Mouse (Mus musculus): Measurements from ENCODE around the gene Ttc7. TPM values are rescaled to one million over a fixed set of nuclear protein-coding genes. Genes with fewer than 3 reads are reported as not detected.
A peak's percentile ranks its signal among the peaks of the same experiment; 100 is the strongest.

Gene Ttc7
- total RNA-seq, 2 experiments from 2014 or later, result 15.2 to 16.0 TPM

DNA sequence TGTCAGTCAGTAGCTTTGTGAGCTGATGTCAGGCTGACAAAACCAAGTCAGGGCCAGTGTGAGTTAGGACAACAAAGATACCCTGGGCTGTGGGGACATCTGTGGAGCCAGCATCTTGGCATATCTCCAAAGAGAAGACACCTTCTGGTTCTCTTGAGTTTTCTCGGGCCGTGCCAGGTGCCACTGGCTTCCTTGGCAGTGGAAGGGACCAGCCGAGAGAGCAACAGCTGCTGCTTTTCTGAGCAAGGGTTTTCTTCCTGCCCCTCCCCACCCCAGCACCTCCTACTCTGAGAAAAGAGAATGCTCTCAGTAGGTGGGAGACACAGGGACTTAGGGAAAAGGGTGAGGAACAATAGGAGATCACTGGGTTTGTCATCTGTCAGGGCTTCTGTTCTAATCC lies 78.4 kb downstream of the Ttc7 start:
- DNase-seq (ENCODE audit: low spot score in 2 of 2), result no peak

DNA sequence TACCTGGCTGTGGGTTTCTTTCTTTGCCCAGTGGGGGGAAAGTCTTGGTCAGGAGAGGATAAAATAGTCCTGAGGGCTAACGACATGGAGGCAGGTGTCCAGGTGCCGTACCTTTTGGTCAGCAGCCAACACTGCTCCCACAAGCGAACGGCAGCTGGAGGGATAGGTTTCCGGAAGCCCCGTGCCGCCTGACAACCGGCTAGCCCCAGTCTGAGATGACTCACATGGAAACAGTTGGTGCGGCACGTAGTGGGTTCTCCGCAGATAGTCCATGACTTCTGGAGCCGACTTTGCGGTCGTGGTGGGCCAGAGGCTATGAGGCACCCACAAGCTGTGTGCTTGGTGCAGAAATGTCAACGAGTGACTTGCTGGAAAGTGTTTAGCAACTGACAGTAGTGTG lies 81.4 kb downstream of the Ttc7 start:
- DNase-seq (ENCODE audit: low spot score in 2 of 2), result no peak

DNA sequence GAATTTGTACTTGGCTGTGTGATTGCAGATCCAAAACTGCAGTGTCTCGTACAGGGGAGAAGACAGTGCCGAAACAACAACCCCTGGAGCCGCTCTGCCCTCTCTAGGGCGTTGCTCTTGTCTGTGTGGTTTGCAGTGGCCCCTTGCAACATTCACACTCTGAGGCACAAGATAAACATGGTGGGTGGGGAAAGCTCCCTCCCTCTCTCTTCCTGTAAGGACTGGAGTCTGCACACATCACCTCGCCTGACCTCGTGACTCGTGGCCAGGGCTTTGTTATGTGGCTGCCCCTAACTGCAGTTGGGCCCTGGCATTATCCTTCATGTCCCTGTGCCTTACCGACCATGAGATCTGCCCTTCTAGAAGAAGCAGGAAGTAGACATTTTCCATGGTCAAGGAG lies 82.6 kb downstream of the Ttc7 start:
- DNase-seq (ENCODE audit: low spot score in 2 of 2), result no peak

DNA sequence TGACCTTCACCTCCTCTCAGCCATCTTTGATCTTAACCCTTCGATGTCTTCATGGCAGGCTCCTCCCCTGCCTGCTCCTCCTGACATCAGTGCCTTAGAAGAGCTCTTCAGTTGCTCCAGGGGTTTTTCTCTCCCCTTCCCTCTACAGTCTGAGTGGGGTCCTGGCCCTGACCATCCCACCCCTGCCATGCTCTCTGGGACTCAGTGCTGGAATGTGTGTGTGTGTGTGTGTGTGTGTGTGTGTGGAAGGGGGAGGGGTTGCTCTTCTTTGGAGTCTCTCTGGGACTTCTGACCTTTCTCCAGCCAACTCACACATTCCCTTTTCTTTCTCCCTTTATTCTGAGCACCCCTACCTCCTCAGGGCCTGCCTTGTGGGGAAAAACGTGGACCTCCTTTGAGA lies 83.8 kb downstream of the Ttc7 start:
- no peak for DNase-seq (ENCODE audit: low spot score in 2 of 2)

DNA sequence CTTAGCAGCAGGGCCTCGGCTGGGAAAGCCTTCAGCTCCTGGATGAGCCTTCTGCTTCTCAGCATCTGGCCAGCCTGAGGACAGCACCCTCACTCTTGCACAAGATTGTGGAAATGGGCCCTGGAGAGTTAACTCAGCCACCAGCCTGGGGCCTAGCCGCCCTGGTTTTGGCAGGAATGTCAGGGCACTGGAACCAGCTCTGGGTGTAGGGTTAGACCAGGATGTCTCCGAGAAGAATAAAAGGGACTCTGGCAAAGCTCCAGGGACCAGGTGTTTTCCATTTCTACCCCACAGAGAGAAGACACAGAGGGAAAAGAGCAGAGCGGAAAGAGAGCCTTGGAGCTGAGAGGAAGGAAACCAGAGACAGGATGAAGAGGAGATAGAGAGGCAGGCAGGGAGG lies 84.5 kb downstream of the Ttc7 start:
- DNase-seq (ENCODE audit: low spot score in 2 of 2), result no peak

DNA sequence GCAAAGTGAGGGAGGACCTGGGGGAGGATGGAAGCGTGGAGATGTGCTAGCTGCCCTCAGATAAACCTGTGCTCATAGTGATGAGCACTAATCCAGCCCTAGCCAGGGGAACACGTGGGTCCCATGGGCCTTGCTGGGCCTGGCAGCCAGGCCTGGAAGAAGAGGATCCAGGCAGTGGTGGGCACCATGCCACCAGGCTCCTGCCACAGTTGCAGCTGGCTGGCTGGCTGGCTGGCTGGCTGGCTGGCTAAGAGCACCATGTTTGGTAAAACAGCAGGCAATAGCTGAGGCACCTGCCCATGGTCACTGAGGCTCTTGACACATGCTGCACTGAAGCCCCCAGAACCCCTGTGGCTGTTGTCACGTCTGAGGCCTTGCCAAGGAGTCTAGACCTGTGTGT lies 85.0 kb downstream of the Ttc7 start:
- DNase-seq (ENCODE audit: low spot score in 2 of 2), result peak in 1 of 2 experiments; percentile 44

DNA sequence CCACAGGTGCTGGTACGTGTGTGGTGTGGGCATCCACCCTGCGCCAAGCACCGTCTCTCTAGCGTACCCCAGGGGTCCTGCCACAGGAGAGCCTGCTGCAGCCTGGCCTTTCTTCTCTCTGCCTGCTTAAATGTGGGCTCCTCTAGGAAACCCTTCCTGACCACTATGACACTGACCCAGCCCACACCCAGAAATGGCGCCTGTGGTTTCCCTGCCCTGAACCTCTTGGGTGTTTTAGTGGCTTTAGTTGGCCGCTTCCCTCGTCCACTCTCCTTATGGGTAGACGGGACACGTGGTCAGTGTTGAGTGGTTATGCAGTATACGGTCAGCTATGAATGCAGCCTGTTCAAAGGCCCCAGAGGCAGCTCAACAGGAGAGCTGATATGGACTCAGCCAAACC lies 85.8 kb downstream of the Ttc7 start:
- no peak for DNase-seq (ENCODE audit: low spot score in 2 of 2)

DNA sequence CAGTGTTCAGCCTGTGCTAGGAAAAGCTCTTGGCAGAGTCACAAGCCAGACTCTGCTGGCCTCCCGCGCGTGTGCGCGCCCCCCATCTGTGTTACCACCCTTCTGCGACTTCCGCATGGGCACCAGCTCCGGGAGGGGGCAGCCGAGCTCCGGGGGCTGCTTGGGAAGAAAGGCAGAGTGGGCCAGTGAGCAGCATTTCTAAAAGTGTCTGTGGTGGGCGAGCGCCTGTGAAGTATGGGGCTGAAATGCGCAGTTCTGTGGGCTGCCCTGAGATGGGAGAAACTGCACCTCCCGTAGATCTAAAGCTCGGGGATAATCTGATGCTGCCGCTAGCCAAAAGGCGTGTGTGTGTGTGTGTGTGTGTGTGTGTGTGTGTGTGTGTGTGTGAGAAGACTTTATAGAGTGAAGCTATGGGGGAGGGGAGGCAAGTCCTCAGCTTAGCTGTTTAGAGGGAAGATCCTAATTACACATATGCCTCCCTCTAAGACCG lies 86.6 kb downstream of the Ttc7 start:
- DNase-seq (ENCODE audit: low spot score in 2 of 2), result no peak

DNA sequence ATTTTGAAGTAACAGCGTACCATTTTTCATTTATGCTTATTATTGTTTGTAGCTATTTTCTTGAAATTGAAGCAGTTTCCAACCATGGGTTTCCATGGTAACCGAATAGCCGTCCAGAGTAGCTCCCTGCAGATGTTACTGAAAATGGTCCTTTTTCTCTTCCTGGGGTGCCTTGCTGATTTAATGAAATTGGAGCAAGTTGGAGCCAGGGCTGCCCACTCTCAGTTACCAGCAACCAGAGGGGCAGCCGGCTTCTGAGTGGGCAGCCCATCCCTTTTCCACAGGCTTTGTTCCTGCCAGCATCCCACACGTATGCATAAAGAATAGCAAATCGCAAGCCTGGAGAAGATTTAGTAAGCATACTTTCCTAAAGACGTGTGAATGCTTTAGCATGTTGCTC lies 89.5 kb downstream of the Ttc7 start:
- DNase-seq (ENCODE audit: low spot score in 2 of 2), result no peak

DNA sequence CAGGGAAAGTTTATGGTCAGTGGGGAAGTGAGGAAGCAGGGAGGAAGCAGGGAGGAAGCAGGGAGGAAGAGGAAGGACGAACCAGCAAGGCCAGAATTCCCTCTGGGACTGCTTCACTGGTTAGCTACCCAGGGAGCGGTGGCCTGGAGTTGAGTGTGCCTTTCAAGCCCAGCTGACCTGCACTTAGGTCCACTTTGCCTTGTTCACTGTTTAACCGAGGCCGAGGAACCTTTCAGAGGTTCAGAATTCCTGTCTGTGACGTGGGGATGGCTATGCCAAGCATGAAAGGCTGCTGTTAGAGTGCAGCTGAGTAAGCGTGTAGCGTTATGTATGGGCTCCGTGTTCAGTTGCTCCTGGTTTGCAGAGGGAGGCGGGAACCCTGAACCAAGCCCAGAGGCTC lies 90.6 kb downstream of the Ttc7 start:
- no peak for DNase-seq (ENCODE audit: low spot score in 2 of 2)

DNA sequence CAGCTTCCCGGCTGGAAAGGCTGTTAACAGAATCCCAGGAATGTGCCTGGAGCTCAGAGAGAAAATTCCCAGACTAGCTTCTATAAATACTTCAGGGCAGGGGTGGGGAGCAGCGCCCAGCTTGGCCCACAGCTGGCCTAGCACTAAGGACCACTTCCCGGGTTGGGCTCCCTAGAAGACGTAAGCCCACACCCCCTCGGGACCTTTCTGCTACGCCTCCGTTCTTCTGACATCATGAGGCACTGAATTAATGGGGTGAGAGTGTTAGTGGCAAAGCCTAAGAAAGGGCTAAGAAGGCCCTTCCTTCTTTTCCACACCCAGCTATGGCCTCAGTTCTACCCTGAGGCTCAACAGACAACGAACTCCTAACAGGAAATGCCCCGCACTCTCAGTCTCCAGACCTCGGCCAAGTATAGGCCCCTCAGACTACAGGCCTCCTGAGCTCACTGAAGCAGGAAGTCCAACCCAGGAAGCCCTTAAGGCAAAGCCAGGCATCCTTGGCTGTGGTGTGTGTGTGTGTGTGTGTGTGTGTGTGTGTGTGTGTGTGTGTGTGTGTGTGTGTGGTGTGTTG lies 93.3 kb downstream of the Ttc7 start:
- no peak for DNase-seq (ENCODE audit: low spot score in 2 of 2)

DNA sequence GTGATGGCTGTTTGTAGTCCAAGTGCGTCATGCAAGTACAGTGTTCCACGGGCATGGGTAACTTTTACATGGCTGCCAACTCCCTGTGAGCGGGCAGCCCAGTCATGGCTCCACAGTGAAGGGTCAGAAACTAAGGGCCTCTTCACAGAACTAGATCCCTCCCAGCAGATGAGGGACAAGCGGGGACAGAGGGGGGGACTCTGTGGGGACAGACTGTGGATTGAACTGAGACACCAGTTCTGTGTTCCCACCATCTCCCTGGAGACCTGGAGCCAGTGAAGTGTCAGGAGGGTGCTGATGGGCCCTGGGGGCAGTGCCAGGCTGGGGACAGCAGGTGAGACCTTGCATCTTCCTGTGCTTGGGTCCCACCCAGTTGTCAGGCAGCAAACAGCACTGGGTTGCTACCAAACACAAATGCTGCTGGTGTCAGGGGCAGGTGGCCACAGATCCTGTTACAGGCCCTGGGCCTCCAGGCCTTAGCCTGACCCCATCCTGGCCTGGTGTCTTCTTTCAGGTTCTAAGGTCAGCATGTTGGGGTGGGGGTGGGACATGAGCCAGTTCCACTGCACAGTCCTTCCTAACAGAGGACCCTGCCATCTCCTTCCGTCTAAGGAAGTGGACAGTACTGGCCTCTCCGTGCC lies 94.3 kb downstream of the Ttc7 start:
- DNase-seq (ENCODE audit: low spot score in 2 of 2), result no peak

DNA sequence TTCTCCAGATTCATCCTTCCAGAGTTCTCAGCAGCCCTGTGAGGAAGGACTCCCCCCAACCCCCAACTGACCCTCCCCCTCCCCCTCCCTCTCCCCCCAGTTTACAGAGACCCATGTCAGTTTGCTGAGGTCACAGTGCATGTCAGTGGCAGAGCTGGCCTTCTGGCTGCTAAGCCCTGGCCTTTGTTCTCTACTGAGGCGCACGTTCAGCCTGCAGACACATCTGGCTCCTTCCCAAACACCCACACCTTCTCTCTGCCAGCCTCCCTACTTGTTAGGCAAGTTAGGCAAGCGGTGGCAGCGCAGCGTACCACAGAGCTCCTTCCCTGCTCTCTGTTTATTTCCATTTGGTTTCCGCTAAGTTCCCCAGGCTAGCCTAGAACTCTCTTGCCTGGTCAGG lies 94.8 kb downstream of the Ttc7 start:
- DNase-seq (ENCODE audit: low spot score in 2 of 2), result no peak

DNA sequence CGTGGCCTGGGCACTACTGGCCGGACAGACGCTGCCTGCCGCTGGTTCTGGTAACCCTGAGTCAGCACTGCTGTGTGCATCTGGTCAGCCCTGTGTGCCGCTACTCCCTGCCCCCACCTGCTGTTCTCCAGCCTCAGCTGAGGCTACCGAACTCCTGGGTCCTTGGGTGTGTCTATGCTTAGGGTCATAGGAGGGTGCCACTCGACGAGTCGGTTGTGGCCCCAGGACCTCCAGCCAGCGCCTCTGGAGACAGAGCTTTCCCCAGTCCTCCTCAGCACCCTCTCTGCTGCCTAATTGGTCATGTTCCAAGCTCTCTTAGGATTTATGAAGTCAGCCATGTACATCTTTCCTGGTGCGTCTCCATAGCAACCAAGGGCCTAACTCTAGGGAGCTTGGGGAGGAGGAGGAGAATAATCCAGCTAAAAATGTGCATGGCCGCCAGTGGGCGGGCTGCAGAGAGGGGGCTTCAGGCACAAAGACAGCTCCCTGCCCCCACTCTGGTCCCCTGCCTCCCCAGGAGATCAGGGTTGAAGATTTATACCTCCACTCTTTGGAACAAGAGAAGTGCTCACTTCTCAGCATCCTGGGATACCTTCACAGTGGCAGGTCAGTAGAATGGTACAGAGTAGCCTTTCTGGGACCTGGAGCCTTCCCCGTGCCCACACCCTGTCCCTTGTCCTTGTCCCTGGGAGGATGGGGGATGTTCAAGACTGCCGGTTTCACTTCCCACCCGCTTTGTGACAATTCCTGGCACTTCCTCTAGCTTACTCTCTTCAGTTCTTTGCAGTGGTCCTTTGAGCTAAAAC lies 95.9 kb downstream of the Ttc7 start:
- no peak for DNase-seq (ENCODE audit: low spot score in 2 of 2)

DNA sequence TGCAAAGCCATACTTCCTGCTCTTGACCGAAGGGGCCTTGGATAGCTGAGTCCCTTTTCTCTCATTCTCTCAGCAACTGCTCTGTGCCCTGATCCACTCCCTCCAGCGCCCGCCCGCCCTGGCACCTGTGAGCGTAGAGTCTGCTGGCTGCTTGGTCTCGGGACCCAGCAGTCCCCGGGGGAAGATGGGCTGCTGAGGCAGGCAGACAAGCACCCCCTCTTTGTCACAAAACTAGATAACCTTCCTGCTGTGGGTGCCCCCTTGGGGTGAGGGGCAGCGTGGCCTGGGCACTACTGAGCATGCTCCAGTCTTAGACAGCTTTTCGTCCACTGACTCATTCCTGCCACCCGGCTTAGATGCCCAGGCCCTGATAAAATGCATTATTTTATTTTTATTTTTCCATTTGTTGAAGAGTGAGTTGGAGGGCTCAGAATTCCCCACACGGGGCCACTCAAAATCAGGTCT lies 96.5 kb downstream of the Ttc7 start:
- no peak for DNase-seq (ENCODE audit: low spot score in 2 of 2)

DNA sequence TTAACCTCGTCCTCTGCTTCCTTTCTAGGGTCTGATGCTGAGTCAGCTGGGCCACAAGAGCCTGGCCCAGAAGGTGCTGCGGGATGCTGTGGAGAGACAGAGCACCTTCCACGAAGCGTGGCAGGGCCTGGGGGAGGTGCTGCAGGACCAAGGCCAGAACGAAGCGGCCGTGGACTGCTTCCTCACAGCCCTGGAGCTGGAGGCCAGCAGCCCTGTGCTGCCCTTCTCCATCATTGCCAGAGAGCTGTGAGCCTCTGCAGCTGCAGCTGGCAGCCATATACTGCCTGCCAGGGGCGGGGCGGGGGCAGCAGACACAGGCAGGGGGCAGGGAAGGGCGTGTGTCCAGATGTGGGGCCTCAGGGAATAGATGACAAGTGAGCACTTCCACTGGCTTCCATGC lies 97.1 kb downstream of the Ttc7 start:
- no peak for DNase-seq (ENCODE audit: low spot score in 2 of 2)

DNA sequence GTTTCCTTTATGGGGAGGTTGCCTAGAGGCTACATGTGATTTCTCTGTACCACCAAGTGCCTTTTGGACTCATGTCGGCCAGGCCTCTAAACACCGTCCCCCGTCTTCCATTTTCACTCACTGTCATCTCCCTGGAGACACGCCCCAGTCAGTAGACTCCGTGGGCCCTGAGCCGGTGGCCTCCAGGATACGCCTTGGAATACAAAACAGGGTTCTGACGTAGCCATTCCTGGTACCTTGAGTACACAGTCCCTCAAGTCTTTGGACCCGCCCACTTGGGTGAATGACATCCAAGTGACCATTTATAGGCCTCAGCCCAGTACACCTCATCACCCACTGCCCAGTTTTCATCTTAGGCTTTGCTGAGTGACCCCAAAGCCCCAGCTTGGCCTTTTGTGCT lies 98.0 kb downstream of the Ttc7 start:
- no peak for DNase-seq (ENCODE audit: low spot score in 2 of 2)

DNA sequence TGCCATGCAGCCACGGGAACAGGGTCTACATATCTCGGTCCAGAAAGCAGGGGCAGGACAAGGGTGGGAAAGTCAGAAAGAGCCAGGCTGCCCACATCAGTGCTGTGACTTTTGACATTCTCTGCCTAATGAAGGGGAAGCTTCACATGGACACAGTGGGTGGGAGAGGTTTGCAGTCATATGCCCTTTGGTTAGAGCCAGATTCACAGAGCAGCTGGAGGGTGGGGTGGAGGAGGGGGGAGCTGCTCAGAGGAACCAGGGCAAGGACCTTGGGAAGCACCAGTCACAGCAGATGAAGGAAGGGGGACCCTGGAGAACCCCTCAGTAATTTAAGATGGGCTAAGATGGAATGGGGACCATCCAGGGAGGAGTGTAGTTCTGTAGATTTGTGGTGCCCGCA lies 103.1 kb downstream of the Ttc7 start:
- no peak for DNase-seq (ENCODE audit: low spot score in 2 of 2)

DNA sequence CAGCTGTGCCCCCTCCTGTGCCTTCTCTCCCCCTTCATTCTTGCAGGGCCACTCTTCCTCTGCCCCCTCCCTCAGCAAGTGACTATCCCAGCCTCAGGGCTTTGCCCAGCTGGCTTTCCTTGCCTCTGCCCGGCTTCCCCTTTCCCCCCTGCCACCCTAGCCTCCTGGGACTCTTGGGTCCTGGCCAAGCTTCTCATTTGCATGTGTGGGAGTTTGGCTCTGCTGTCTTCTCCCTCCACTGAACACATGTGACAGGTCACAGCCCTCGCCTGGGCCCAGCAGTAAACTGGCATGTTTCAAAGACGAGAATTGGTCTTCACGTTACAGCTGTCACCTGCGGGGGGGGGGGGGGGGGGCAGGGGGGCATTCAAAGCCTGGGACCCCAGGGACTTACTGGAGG lies 104.4 kb downstream of the Ttc7 start:
- no peak for DNase-seq (ENCODE audit: low spot score in 2 of 2)

DNA sequence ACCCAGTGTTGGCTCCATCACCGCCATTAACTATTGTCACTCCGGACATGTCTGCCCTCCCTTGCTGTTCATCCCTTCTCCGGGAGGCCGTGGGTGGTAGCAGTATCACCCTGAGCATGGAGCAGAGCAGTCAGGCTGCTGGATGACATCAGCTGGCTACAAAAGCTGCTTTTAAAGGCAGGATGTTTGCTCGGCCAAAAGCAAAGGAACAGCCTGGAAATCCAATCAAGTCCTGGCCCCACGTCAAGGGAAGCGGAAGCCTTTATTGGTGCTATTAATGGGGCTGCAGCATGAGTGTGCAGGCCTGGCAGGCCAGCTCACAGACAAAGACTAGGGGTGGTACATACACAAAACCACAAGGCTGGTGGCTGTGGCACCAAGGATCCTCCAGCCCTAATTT lies 108.6 kb downstream of the Ttc7 start:
- DNase-seq (ENCODE audit: low spot score in 2 of 2), result no peak

DNA sequence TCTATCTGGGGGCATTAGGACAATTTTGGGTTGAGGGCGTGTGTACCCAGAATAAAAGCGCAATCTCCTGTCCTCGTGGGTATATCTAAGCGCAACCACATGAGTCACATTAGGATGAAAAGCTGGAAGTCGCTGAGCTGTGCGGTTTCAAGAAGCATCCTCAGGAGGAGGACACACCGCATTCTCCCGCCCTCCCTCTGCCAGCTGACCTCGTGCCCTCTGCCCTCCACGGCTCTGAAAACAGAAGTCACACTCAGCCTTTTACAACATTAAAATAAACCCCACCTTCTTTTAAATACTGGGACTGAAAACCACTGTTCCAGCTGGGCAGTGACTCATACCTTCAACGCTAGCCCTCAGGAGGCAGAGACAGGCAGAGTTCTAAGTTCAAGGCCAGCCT lies 114.4 kb downstream of the Ttc7 start:
- no peak for DNase-seq (ENCODE audit: low spot score in 2 of 2)

DNA sequence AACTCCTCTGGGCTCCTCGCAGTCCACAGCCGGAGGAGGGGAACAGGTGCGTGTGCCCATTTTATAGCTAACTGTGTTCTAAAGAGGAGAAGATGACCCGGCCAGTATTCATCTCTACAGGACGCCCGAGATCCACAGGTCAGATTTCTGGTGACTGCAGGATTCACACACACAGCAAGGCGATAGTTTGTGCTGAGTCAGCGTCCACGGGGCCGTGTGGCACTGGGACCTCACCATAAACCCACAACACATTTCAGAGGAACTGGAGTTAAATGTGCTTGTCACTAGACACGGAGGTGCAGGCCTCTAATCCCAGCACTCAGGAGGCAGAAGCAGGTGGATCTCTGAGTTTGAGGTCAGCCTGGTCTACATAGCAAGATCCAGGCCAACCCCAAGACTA lies 119.8 kb downstream of the Ttc7 start:
- no peak for DNase-seq (ENCODE audit: low spot score in 2 of 2)
